Mouse (Mus musculus) adrenal gland, postnatal 4 days (tissue): ENCODE measurements at regions not wholly inside any gene's neighbourhood (a gene's known extent, or its start where the extent isn't known, plus 50 kb on each side); places are given as distances from the start of the nearest gene placed in this dataset.
A peak's percentile ranks its signal among the peaks of the same experiment; 100 is the strongest.

Experiments
- DNase-seq, 2 experiments: peaks; one replicate each; pipeline ENCODE4 v3.0.0; 2021 to 2022; ENCODE audit warnings: low spot score in 2 of 2, mixed read lengths in 2 of 2

GRCm38 (mm10) chr14:24550763-24551471, 64.0 kb downstream of the Rps24 start:
- DNase-seq = no peak

- DNase-seq = no peak
Observed at GRCm38 (mm10) chr14:24551472-24551783, 64.5 kb downstream of the Rps24 start.

GRCm38 (mm10) chr14:24564801-24565624, 78.1 kb downstream of the Rps24 start:
- DNase-seq = no peak

- no peak for DNase-seq
Observed at GRCm38 (mm10) chr14:24565718-24566322, 78.9 kb downstream of the Rps24 start.

- no peak for DNase-seq
Observed at GRCm38 (mm10) chr14:24575111-24575510, 88.2 kb downstream of the Rps24 start.

GRCm38 (mm10) chr14:24578535-24579111, 91.7 kb downstream of the Rps24 start:
- DNase-seq = no peak

GRCm38 (mm10) chr14:24579153-24579795, 92.3 kb downstream of the Rps24 start:
- DNase-seq = no peak

- no peak for DNase-seq
Observed at GRCm38 (mm10) chr14:24586133-24586908, 99.4 kb downstream of the Rps24 start.

GRCm38 (mm10) chr14:24586982-24587672, 100.2 kb downstream of the Rps24 start:
- DNase-seq = peak in 1 of 2 experiments; percentile 16

GRCm38 (mm10) chr14:24588041-24588440, 101.1 kb downstream of the Rps24 start:
- no peak for DNase-seq

GRCm38 (mm10) chr14:24606444-24607173, 119.7 kb downstream of the Rps24 start:
- DNase-seq = no peak

GRCm38 (mm10) chr14:24608356-24608755, 121.4 kb downstream of the Rps24 start:
- no peak for DNase-seq

- no peak for DNase-seq
Observed at GRCm38 (mm10) chr14:24612254-24612995, 125.5 kb downstream of the Rps24 start.

- DNase-seq = no peak
Observed at GRCm38 (mm10) chr14:24615776-24616175, 128.9 kb downstream of the Rps24 start.

- DNase-seq = no peak
Observed at GRCm38 (mm10) chr14:24616306-24617125, 129.6 kb downstream of the Rps24 start.

GRCm38 (mm10) chr14:24617126-24617375, 130.1 kb downstream of the Rps24 start:
- no peak for DNase-seq

- DNase-seq = no peak
Observed at GRCm38 (mm10) chr14:24617393-24617861, 130.5 kb downstream of the Rps24 start.
